Mouse (Mus musculus): ENCODE data around the gene 4930522H14Rik.
A peak's percentile ranks its signal among the peaks of the same experiment; 100 is the strongest.

DNA sequence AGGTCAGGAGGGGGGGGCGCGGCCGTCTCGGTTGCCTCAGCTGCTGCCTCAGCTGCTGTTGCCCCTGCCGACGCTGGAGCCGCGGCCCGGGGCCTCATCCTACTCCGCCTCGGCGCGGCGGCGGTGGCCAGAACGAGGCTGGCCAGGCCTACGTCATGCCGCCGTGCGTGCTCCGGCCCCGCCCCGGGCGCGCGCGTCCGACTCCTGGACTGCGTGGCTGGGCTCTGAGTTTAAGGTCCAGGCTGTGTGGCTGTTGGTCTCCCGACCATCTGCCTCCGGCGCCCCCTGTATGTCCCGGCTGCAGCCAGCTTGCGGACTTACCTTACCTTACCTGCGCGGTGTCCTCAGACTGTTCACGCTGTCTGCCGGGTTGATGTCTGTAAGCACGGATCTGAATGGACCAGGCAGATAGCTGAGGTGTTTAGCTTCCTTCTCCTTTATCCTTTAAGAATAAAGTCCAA, 54.5 kb downstream of the 4930522H14Rik start:
- 0 out of 2 replicates have a peak, but pooled peaks have one; percentile 20 for TF ChIP-seq CTCF (IDR thresholded peaks at IDR 0.05; ENCODE audit: borderline replicate concordance, insufficient read depth, low read length)
- TF ChIP-seq POLR2A (IDR thresholded peaks at IDR 0.05; ENCODE audit: low read depth, low read length), result peak; percentile 93
